Mouse (Mus musculus): Measurements from ENCODE around the gene Zfp316. TPM values are rescaled to one million over a fixed set of nuclear protein-coding genes. Genes with fewer than 3 reads are reported as not detected.

Zfp316 gene
- polyA plus RNA-seq, 1 experiment from 2014 or later: 5.8 TPM

DNA sequence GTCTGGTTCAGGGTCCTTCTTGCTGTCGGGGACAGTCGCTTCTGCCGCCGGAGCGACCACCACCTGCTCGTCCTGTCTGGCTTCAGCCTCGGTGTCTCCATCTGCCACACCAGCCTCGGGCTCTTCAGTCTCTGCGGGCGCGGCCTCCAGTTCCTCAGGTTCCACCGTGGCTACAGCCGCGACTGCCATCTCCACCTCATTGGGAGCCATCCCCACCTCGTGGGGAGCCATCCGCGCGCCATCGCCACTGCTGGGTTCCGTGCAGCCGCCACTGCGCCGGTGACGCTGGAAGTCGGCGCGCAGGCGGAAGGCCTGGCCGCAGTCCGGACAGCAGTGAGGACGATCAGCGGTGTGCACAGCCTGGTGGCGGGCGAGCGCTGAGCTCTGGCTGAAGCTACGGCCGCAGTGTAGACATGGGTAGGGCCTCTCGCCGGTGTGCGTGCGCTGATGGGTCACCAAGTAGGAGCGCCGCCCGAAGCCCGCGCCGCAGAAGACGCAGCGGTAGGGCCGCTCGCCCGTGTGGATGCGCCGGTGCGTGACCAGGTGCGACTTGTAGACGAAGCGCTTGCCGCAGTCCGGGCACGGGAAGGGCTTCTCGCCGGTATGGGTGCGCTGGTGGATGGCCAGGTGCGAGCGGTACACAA lies 15.2 kb downstream of the Zfp316 start:
- H3K4me1 ChIP-seq: peaks cover 25% of the 10 kb centered on the region
- H3K9me3 ChIP-seq (replicated peaks): no peaks in the 10 kb centered on the region
- no peak for ATAC-seq
- H3K4me2 ChIP-seq: peak overlapping the region; percentile 67; the same call in 1 of the 2 replicates
- WGBS: 11% methylated on average over 66 of the region's 66 CpGs
- peak overlapping the region; percentile 40 for H3K4me3 ChIP-seq
- H3K27ac ChIP-seq: no peak overlapping the region
- peaks cover 76% of the 10 kb centered on the region for H3K27me3 ChIP-seq
- peaks cover 93% of the 10 kb centered on the region for H3K36me3 ChIP-seq (ENCODE audit: poor library complexity, severe bottlenecking)
- H3K9ac ChIP-seq: peak overlapping the region; percentile 53; the same call in 1 of the 2 replicates

DNA sequence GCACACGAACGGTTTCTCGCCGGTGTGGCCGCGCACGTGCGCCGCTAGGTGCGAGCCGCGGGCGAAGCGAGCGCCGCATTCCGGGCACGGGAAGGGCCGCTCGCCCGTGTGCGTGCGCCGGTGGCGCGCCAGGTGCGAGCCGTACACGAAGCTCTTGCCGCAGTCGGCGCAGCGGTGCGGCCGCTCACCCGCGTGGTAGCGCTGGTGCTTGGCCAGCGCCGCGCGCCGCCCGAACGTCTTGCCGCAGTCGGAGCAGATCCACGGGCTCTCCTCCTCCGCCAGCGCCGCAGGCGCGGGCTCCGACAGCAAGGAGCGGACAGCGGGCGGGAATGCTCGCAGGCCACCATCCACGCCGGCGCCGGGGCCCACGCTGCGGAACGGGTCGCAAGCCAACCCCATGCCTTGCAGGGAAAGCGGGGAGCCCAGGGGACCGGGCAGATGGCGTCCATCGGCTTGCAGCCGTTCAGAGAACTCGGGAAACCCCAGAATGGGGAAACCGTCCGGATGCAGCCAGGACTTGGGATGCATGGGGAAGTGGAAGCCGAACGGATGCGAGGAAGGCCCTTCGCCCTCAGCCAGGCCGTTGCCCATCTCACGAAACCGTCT lies 15.8 kb downstream of the Zfp316 start:
- peak; percentile 36 for ATAC-seq
- peaks cover 25% of the 10 kb centered on the region for H3K4me1 ChIP-seq
- H3K27ac ChIP-seq: no peak overlapping the region
- peaks cover 76% of the 10 kb centered on the region for H3K27me3 ChIP-seq
- H3K4me3 ChIP-seq: peak overlapping the region; percentile 40
- 4% methylated on average over 78 of the region's 81 CpGs for WGBS
- peak overlapping the region; percentile 53 for H3K9ac ChIP-seq
- no peaks in the 10 kb centered on the region for H3K9me3 ChIP-seq (replicated peaks)
- H3K4me2 ChIP-seq: peak overlapping the region; percentile 67
- peaks cover 94% of the 10 kb centered on the region for H3K36me3 ChIP-seq (ENCODE audit: poor library complexity, severe bottlenecking)

DNA sequence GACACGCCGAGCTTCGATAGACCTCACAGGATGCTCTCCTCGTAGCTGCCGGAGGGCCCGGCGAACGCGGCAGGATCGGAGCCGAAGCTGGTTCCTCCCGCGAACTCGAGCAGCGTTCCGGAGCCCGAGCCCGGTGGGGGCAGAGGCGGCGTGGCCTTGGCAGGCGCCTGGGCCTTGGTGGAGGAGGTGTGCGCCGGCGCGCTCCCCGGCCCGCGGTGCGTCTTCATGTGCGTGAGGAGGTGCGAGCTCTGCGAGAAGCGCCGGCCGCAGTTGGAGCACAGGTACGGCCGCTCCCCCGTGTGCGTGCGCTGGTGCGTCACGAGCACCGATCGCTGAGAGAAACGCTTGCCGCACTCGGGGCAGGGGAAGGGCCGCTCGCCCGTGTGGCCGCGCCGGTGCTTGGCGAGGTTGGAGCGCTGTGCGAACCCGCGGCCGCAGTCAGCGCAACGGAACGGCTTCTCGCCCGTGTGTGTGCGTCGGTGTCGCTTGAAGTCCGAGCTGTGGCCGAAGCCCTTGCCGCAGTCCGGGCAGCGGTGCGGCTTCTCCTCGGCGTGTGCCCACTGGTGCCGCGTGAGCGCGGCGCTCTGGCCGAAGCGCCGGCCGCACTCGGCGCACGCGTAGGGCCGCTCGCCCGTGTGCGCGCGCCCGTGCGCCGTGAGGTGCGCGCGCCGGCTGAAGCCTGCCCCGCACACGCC lies 16.5 kb downstream of the Zfp316 start:
- H3K9me3 ChIP-seq (replicated peaks): no peaks in the 10 kb centered on the region
- H3K4me2 ChIP-seq: peak overlapping the region; percentile 67
- H3K4me3 ChIP-seq: peak overlapping the region; percentile 40
- peak overlapping the region; percentile 53 for H3K9ac ChIP-seq
- peaks cover 71% of the 10 kb centered on the region for H3K27me3 ChIP-seq
- no peak overlapping the region for H3K27ac ChIP-seq
- peaks cover 94% of the 10 kb centered on the region for H3K36me3 ChIP-seq (ENCODE audit: poor library complexity, severe bottlenecking)
- ATAC-seq: peak; percentile 30; the same call in 1 of the 2 replicates
- WGBS: 3% methylated on average over 94 of the region's 103 CpGs
- H3K4me1 ChIP-seq: peaks cover 25% of the 10 kb centered on the region

DNA sequence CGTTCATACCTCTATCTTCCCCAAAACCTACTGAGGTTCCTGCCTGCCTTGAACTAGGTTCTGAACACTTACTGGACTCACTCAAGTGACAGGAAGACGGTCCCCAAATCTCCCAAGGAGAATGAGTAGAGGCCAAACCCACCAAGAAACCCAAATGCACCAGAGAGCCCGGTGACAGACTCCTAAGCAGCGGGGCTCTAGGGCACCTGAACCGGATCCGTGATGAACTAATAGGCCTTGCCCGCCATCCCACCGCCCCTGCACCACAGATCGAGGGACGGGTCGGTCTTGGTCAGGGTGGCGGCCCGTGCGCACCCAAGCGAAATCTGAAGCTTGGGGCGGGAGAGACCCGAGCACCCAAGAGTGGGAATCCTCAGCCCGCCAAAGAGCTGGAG lies 17.0 kb downstream of the Zfp316 start:
- Histone ChIP-seq H3K4me3 (peak overlapping the region; percentile 40; the same call in 1 of the 2 replicates), H3K4me2 (peak overlapping the region; percentile 67), H3K27me3 (peaks cover 66% of the 10 kb centered on the region), H3K36me3 (ENCODE audit: poor library complexity, severe bottlenecking) (peaks cover 94% of the 10 kb centered on the region), H3K4me1 (peaks cover 25% of the 10 kb centered on the region), H3K9ac (no peak overlapping the region), H3K9me3 (replicated peaks) (no peaks in the 10 kb centered on the region), H3K27ac (no peak overlapping the region)
- 35% methylated on average over 18 of the region's 18 CpGs for WGBS
- ATAC-seq: no peak

DNA sequence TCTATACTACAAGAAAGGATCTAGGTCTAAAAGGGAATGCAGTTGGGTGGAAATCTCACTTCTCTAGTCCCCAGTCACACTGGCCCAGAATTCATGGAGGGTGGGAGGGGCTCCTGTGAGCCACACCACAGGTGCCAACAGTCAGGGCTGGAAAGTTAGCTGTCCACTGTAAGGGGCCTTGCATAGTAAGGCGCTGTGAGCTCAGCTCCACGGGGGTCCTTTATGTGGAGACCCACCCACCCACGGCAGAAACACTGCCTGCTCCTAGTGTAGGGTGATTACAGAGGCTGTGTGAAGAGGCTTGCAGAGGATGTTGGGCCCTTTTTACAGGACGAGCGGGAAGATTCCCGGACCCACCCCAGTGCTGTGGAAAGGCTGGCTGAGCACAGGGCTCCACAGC lies 17.8 kb downstream of the Zfp316 start:
- Histone ChIP-seq H3K4me3 (no peak overlapping the region), H3K4me1 (peaks cover 25% of the 10 kb centered on the region), H3K9ac (no peak overlapping the region), H3K27me3 (peaks cover 59% of the 10 kb centered on the region), H3K36me3 (ENCODE audit: poor library complexity, severe bottlenecking) (peaks cover 94% of the 10 kb centered on the region), H3K4me2 (no peak overlapping the region), H3K27ac (no peak overlapping the region), H3K9me3 (replicated peaks) (no peaks in the 10 kb centered on the region)
- 55% methylated on average over 6 of the region's 6 CpGs for WGBS
- no peak for ATAC-seq

- Histone ChIP-seq H3K9ac (no peak overlapping the region), H3K36me3 (ENCODE audit: poor library complexity, severe bottlenecking) (peaks cover 100% of the 10 kb centered on the region), H3K27ac (no peak overlapping the region), H3K27me3 (no peaks in the 10 kb centered on the region), H3K4me2 (no peak overlapping the region), H3K9me3 (replicated peaks) (no peaks in the 10 kb centered on the region), H3K4me1 (no peaks in the 10 kb centered on the region), H3K4me3 (no peak overlapping the region)
- WGBS: 97% methylated on average over 26 of the region's 26 CpGs
- no peak for ATAC-seq
Observed at GRCm38 (mm10) chr5:143244926-143245325, 24.9 kb downstream of the Zfp316 start.

DNA sequence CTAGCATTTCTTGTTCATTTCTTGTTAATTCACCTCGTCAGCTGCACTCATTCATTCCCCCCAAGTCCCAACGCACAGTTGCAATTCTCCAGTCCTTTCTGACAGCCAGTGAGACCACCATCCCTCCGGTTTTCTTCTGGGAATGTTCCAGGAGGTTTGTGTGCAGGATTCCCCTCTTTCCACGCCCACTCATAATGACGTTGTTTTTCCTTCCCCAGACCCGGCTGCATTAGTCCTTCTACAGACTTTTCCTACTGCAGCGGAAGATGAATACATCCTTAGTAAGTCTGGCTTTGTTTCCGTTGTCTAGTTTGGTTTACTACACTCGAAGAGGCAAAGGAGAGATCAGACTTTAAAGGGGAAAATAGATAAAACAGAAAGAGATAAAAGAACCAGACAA lies 33.8 kb downstream of the Zfp316 start:
- Histone ChIP-seq H3K4me2 (peak overlapping the region; percentile 94), H3K9me3 (replicated peaks) (no peaks in the 10 kb centered on the region), H3K4me3 (peak overlapping the region; percentile 91), H3K9ac (peak overlapping the region; percentile 93), H3K36me3 (ENCODE audit: poor library complexity, severe bottlenecking) (peaks cover 41% of the 10 kb centered on the region), H3K4me1 (peaks cover 23% of the 10 kb centered on the region), H3K27ac (no peak overlapping the region), H3K27me3 (no peaks in the 10 kb centered on the region)
- ATAC-seq: no peak
- 46% methylated on average over 9 of the region's 9 CpGs for WGBS

DNA sequence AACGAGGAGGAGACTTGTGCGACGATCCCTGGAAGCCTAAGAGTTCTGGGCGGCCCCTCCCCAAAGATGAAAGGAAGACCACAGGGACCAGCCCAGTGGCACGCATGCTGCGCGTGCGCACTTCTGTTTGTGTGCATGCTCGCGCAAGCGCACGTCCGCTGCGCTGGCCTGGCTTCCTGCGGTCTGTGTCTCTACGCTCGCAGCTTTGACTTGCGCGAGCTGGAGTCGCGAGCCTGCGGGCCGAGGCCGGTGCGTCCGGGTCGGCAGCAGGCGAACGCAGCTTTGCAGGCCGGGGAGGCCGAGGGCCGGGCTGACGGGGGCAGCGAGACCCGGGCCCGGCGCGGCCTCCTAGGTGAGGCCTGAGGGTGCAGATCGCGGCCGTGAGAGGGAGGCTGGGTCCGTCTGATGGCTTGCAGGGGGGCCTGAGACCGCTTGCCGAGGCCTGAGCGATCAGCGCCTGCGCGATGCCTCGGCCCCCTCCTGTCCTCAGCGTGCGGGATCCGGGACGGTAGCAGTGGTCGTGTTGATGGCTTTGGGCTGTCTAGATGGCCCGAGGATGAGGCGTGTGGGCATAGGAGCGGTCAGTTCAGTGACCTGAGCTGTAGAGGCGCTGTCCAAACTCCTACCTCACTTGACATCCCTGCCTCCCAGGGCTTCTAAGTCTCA lies 34.7 kb downstream of the Zfp316 start, which contains the start of gene Zfp12:
TSS of gene Zfp12 (plus strand) at position 136 of the 666 bp plus-strand sequence.
- Histone ChIP-seq H3K9ac (peak within 1 kb of the TSS; percentile 93), H3K4me1 (peaks cover 23% of the 10 kb centered on the region), H3K9me3 (replicated peaks) (no peaks in the 10 kb centered on the region), H3K36me3 (ENCODE audit: poor library complexity, severe bottlenecking) (peaks cover 32% of the 10 kb centered on the region), H3K4me2 (peak within 1 kb of the TSS; percentile 94), H3K4me3 (peak within 1 kb of the TSS; percentile 91), H3K27ac (peak within 1 kb of the TSS; percentile 98), H3K27me3 (no peaks in the 10 kb centered on the region)
- peak; percentile 98 for ATAC-seq
- WGBS: 0% methylated on average over 58 of the region's 58 CpGs

DNA sequence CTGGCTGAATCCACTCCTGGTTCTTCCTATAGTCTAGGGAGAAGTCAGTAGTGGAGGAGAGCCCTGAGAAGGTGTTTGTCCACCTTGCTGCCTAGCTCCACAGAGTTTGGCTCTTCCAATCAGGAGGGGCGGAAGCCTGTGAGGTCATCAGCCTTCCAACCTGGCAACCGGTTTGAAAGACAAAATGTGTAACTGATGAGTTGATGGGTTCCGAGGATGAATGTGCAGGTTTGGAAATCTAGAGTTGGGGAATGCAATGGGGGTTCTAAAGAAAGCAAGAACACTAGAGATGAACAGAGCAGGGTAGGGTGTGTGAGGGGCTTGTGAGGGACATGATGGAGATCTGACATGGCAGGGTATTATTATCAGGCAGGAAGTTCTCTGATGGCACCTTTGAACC lies 43.0 kb downstream of the Zfp316 start, which contains the start of gene Spdye4a:
TSS of gene Spdye4a (minus strand) at position 101 of the 400 bp plus-strand sequence.
- H3K9me3 ChIP-seq (replicated peaks): peaks cover 13% of the 10 kb centered on the region
- 87% methylated on average over 3 of the region's 3 CpGs for WGBS

GRCm38 (mm10) chr5:143222287-143222686 lies 47.5 kb downstream of the Zfp316 start:
- H3K4me3 ChIP-seq: no peak overlapping the region
- H3K4me1 ChIP-seq: no peaks in the 10 kb centered on the region
- ATAC-seq: no peak
- no peaks in the 10 kb centered on the region for H3K27me3 ChIP-seq
- no peak overlapping the region for H3K9ac ChIP-seq
- H3K9me3 ChIP-seq (replicated peaks): no peaks in the 10 kb centered on the region
- no peak overlapping the region for H3K4me2 ChIP-seq
- WGBS: 87% methylated on average over 1 of the region's 1 CpGs
- no peaks in the 10 kb centered on the region for H3K36me3 ChIP-seq (ENCODE audit: poor library complexity, severe bottlenecking)
- no peak overlapping the region for H3K27ac ChIP-seq

More for the DNA sequence above, 43.0 kb downstream of the Zfp316 start, which contains the start of gene Spdye4a:
- Histone ChIP-seq H3K27me3 (no peaks in the 10 kb centered on the region), H3K4me1 (no peaks in the 10 kb centered on the region), H3K27ac (no peak within 1 kb of the TSS), H3K4me3 (no peak within 1 kb of the TSS), H3K4me2 (no peak within 1 kb of the TSS), H3K36me3 (ENCODE audit: poor library complexity, severe bottlenecking) (no peaks in the 10 kb centered on the region), H3K9ac (no peak within 1 kb of the TSS)
- no peak for ATAC-seq

DNA sequence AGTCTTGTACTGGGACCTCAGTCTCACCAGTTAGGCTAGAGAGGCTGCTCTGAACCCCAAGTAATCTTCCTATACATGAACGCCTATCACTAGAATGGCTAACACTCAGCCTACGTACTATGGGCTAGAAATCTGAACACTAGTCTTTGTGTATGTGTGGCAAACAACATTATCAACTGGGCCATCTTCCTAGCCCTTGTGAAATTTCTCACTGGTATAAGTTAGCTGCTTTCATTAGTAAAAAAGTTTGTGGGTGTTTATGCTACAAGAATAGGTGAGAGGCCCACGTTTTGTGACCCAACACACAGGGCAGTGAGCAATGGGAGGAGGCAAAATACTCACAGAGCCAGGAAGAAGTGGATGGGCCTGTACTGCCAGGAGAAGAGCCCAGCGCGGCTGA lies 48.8 kb downstream of the Zfp316 start:
- Histone ChIP-seq H3K9ac (no peak overlapping the region), H3K27ac (no peak overlapping the region)
- ATAC-seq: no peak

More for the DNA sequence above, 48.8 kb downstream of the Zfp316 start:
- Histone ChIP-seq H3K9me3 (replicated peaks) (no peaks in the 10 kb centered on the region), H3K36me3 (ENCODE audit: poor library complexity, severe bottlenecking) (no peaks in the 10 kb centered on the region), H3K4me1 (no peaks in the 10 kb centered on the region), H3K4me2 (no peak overlapping the region), H3K27me3 (no peaks in the 10 kb centered on the region), H3K4me3 (no peak overlapping the region)
- WGBS: 84% methylated on average over 5 of the region's 5 CpGs

Measured in forebrain, embryonic 13.5 days (tissue).